Mouse (Mus musculus): ENCODE data around the gene B4galt2. TPM values are rescaled to one million over a fixed set of nuclear protein-coding genes. Genes with fewer than 3 reads are reported as not detected.

Gene B4galt2
- polyA plus RNA-seq (2012; rRNA removed) = 108 and 114 TPM in 2 replicates

GRCm38 (mm10) chr4:117882701-117883691, at the start of gene B4galt2:
B4galt2 (minus strand) TSS chr4:117883487.

DNA sequence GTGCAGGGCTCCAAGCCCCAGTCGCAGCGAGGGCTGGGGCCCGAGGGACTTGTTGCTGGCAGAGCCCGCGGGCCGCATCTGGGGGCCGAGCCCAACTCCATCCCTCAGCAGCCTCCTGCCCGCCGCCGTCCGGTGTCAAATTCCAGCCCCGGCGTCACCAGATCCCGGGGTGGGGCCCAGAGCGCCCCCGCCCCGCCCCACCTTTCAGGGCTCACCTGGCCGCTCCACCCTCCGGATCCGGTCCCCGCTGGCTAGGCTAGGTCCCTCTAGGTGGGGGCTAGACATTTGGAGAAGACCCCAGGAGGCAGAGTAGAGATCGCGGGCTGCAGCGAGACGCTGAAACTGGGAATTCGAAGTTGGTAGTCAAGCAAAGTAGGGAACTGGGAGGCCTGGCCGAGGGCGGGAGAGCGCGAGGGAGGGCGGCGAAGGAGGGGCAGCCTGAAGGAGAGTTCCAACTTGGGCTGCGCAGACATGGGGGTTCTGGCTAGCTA, 46.1 kb upstream of the B4galt2 start, which contains the start of gene Artn:
Gene Artn (minus strand): TSS at position 373 of the 491 bp plus-strand sequence.

GRCm38 (mm10) chr4:117914591-117915442, 31.5 kb upstream of the B4galt2 start, which contains the start of gene Ipo13:
Ipo13 (minus strand) TSS chr4:117914999.

DNA sequence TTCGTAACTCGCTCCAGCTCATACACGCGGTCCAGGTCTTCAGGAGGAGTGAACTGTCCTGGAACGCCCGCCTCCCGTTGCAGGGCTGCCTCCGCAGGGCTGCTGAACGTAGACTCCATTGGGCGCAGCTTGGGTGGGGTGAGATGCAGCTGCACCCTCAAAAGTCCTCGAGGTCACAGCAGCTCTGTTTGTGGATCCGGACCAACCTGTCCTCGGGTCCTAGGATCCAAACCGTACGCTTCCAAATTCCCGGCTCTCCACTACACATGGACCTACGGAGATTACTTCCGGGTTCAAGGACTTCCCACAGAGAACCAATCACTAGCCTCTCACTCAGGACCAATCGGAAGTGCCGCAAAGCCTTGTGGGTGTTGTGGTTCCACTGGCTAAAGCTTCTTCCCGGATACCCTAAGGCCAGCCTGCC, 8.5 kb upstream of the B4galt2 start, which contains the start of gene Dph2:
Gene Dph2 (minus strand): TSS at position 295 of the 424 bp plus-strand sequence.

DNA sequence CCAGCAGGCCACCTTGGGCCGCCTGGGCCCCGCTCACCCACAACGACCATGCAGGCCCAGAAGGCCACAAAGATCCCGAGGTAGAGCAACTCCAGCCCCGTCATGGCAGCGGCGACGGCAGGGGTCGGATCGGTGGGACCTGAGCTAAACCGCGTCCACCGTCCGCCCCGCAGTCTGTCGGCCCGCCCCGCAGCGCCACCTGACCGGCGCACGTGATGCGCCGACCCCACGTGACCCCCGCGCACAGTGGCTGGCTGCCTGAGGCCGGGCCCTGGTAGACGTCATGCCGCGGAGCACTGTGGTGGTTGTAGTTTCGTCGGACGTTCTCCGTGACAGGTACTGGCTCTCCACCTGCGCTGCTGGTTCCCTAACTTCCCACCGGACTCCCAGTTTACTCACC, 3.8 kb upstream of the B4galt2 start, which contains the start of gene Atp6v0b:
Gene Atp6v0b (minus strand): TSS at position 201 of the 400 bp plus-strand sequence.

GRCm38 (mm10) chr4:117872471-117872886, 10.8 kb downstream of the B4galt2 start, which contains the start of gene Ccdc24:
Ccdc24 (minus strand) TSS chr4:117872557.

GRCm38 (mm10) chr4:117834457-117834844, 48.8 kb downstream of the B4galt2 start, which contains the start of gene Slc6a9:
Slc6a9 (plus strand) TSS chr4:117834506.

Other genes starting within 250 kb of the B4galt2 start
- 29.7 and 40.2 TPM in 2 replicates for gene Dmap1, start 201.2 kb downstream of the B4galt2 start, polyA plus RNA-seq (2012; rRNA removed)
- gene Gm12845, start 159.1 kb downstream of the B4galt2 start, polyA plus RNA-seq (2012; rRNA removed) = not detected in 2 replicates
- gene Klf17, start 117.8 kb downstream of the B4galt2 start, polyA plus RNA-seq (2012; rRNA removed) = 2.0 and 2.2 TPM in 2 replicates
- gene Slc6a9, start 49.0 kb downstream of the B4galt2 start, polyA plus RNA-seq (2012; rRNA removed) = 98.7 and 128 TPM in 2 replicates
- 18.0 and 25.8 TPM in 2 replicates for gene Ccdc24, start 10.9 kb downstream of the B4galt2 start, polyA plus RNA-seq (2012; rRNA removed)
- 425 and 428 TPM in 2 replicates for gene Atp6v0b, start 3.8 kb upstream of the B4galt2 start, polyA plus RNA-seq (2012; rRNA removed)
- gene Dph2, start 8.5 kb upstream of the B4galt2 start, polyA plus RNA-seq (2012; rRNA removed) = 21.0 and 21.9 TPM in 2 replicates
- 97.7 and 101 TPM in 2 replicates for gene Ipo13, start 31.5 kb upstream of the B4galt2 start, polyA plus RNA-seq (2012; rRNA removed)
- gene Artn, start 46.3 kb upstream of the B4galt2 start, polyA plus RNA-seq (2012; rRNA removed) = 4.5 and 6.4 TPM in 2 replicates